Mouse (Mus musculus): ENCODE measurements around the gene Acoxl. TPM values are rescaled to one million over a fixed set of nuclear protein-coding genes. Genes with fewer than 3 reads are reported as not detected.

Acoxl gene
- polyA plus RNA-seq, 1 experiment = not detected

DNA sequence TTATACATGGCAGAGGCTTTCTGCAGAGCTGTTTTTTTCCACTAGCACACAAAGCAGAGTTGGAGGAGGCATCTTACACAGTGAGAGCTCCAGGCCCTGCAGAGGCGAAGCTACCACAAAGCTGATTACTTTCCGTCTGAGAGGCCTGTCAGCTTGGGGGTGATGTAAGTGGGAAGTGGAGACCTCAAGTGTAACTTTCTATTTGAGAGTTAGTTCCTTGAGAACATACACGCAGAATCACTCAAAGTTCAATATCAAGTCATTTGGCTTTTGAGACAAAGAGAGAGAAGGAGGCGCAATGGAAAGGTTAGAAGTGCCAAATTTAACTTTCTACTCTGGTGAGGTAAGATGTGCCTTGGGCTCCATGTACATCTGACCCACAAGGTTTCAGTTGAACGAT lies 234.3 kb downstream of the Acoxl start:
- TF ChIP-seq CTCF (IDR thresholded peaks at IDR 0.05; ENCODE audit: borderline replicate concordance, insufficient read depth, low read depth, low read length) (no peak), POLR2A (IDR thresholded peaks at IDR 0.05; ENCODE audit: borderline replicate concordance, insufficient read depth, low read length) (no peak)
- Histone ChIP-seq H3K27ac (ENCODE audit: insufficient read depth, low read length) (no peak overlapping the region), H3K4me3 (replicated peaks; ENCODE audit: insufficient read depth, low read depth, low read length) (no peak overlapping the region), H3K27me3 (ENCODE audit: control insufficient read depth, insufficient read depth, low read length) (no peaks in the 10 kb centered on the region), H3K4me1 (ENCODE audit: control insufficient read depth, insufficient read depth, low read length) (peaks cover 10% of the 10 kb centered on the region)
- DNase-seq = no peak
- WGBS = 87% methylated on average over 5 of the region's 5 CpGs

DNA sequence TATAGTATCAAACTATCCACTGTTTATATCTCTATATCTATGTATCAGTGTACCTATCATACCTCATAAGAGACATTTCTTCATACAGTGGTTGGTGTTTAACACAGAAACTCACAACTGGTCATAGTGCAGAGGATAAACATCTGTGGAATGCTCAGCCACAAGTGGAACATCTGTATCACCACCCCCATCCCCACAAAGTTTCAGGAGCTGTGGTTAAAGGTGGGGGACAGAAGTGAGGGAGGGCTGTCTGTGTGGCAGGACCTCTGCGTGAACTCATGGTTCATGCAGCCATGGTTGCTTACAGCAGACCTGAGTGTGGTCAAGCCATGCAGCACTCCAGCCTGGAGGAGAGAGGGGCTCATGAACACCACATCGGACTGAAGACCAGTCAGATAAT lies 234.9 kb downstream of the Acoxl start:
- TF ChIP-seq CTCF (IDR thresholded peaks at IDR 0.05; ENCODE audit: borderline replicate concordance, insufficient read depth, low read depth, low read length) (no peak), POLR2A (IDR thresholded peaks at IDR 0.05; ENCODE audit: borderline replicate concordance, insufficient read depth, low read length) (no peak)
- Histone ChIP-seq H3K4me3 (replicated peaks; ENCODE audit: insufficient read depth, low read depth, low read length) (no peak overlapping the region), H3K4me1 (ENCODE audit: control insufficient read depth, insufficient read depth, low read length) (peaks cover 9% of the 10 kb centered on the region), H3K27ac (ENCODE audit: insufficient read depth, low read length) (no peak overlapping the region), H3K27me3 (ENCODE audit: control insufficient read depth, insufficient read depth, low read length) (no peaks in the 10 kb centered on the region)
- DNase-seq = no peak
- WGBS = 95% methylated on average over 2 of the region's 2 CpGs

DNA sequence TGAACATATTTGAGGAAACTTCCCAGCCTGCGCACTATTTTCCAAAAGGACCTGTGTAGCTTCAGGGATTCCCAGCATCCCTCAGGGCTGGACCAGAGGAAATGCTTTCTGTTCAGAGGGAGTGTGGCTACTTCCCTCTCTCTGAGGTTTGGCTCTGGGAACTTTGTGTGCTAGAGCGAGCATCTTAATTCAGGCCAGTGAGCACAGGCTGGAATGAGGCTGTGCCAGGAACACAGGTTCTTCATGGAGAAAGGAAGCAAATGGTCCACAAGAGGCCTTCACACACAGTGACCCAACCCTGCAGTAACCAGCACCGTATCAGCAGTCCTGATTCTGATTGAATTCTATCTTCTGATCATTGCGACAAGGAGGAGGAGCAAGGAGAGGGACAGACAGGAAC lies 238.3 kb downstream of the Acoxl start:
- peak in 1 of 2 experiments; percentile 23 for DNase-seq
- WGBS = 34% methylated on average over 4 of the region's 4 CpGs
- H3K4me1 ChIP-seq (ENCODE audit: control insufficient read depth, insufficient read depth, low read length) = peaks cover 9% of the 10 kb centered on the region
- no peak overlapping the region for H3K27ac ChIP-seq (ENCODE audit: insufficient read depth, low read length)
- no peak overlapping the region for H3K4me3 ChIP-seq (replicated peaks; ENCODE audit: insufficient read depth, low read depth, low read length)
- TF ChIP-seq CTCF (IDR thresholded peaks at IDR 0.05; ENCODE audit: borderline replicate concordance, insufficient read depth, low read depth, low read length) = no peak
- no peak for TF ChIP-seq POLR2A (IDR thresholded peaks at IDR 0.05; ENCODE audit: borderline replicate concordance, insufficient read depth, low read length)
- H3K27me3 ChIP-seq (ENCODE audit: control insufficient read depth, insufficient read depth, low read length) = no peaks in the 10 kb centered on the region

DNA sequence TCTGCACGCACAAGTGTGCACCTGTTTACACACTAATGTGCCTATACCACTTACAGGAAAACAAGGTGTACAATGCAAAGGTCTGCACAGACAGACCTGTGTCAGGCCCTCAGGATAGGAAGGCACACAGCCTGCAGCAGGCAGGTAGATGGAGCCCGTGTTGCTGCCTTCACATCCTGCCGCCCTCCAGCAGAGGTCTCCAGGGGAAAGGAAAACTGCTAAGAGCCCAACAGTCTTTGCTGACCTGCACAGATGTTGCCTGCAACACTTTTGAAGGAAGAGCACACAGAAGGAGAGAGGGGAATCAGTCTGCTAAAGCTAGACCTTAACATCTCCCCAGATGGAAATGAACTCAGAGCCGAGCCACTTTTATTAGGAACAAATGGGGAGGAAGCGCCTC lies 240.2 kb downstream of the Acoxl start:
- H3K4me1 ChIP-seq (ENCODE audit: control insufficient read depth, insufficient read depth, low read length) = peaks cover 9% of the 10 kb centered on the region
- WGBS = 58% methylated on average over 5 of the region's 5 CpGs
- H3K4me3 ChIP-seq (replicated peaks; ENCODE audit: insufficient read depth, low read depth, low read length) = no peak overlapping the region
- no peak for DNase-seq
- H3K27me3 ChIP-seq (ENCODE audit: control insufficient read depth, insufficient read depth, low read length) = no peaks in the 10 kb centered on the region
- H3K27ac ChIP-seq (ENCODE audit: insufficient read depth, low read length) = no peak overlapping the region
- TF ChIP-seq POLR2A (IDR thresholded peaks at IDR 0.05; ENCODE audit: borderline replicate concordance, insufficient read depth, low read length) = no peak
- peak; percentile 11; the same call in 1 of the 2 replicates for TF ChIP-seq CTCF (IDR thresholded peaks at IDR 0.05; ENCODE audit: borderline replicate concordance, insufficient read depth, low read depth, low read length)

DNA sequence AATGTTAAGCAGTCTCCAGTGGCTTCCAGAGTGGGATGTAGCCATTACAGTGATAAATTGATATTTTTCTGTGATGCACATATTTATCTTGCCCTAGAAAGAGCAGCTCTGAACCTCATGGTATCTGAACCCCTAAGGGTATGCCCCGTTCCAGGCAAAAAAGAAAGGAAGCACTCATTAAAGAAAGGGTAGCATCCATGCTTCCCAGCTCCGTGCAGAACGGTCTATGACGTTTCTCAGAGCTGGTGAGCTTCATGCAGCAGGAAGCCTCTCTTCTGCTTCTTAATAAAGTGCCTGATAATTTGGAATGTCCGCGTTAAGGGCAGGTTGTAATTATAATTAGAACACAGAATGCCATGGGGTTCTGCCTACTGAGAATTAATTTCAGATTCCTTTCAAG lies 240.6 kb downstream of the Acoxl start:
- H3K27ac ChIP-seq (ENCODE audit: insufficient read depth, low read length) = no peak overlapping the region
- no peaks in the 10 kb centered on the region for H3K27me3 ChIP-seq (ENCODE audit: control insufficient read depth, insufficient read depth, low read length)
- H3K4me1 ChIP-seq (ENCODE audit: control insufficient read depth, insufficient read depth, low read length) = peaks cover 9% of the 10 kb centered on the region
- TF ChIP-seq CTCF (IDR thresholded peaks at IDR 0.05; ENCODE audit: borderline replicate concordance, insufficient read depth, low read depth, low read length) = no peak
- no peak for TF ChIP-seq POLR2A (IDR thresholded peaks at IDR 0.05; ENCODE audit: borderline replicate concordance, insufficient read depth, low read length)
- WGBS = 47% methylated on average over 6 of the region's 6 CpGs
- DNase-seq = no peak
- no peak overlapping the region for H3K4me3 ChIP-seq (replicated peaks; ENCODE audit: insufficient read depth, low read depth, low read length)

DNA sequence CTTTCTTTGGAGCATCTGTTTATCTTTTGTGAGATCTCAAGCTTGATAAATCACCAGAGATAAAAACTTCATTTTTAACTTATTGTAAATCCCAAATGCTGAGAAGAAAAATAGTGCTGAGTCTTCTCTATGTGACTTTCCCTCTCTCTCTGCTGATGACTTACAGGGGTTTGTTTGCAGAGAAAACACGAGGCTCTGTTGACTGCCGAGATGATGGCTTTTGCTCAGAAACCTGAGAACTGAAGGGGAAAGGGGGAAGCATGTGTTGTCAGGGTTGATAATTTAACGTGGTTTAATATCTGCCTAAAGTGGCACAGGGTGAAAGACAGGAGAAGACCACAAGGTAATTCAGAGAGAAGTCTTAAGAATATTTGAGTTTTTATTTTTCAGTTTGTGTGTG lies 245.2 kb downstream of the Acoxl start:
- Histone ChIP-seq H3K27me3 (ENCODE audit: control insufficient read depth, insufficient read depth, low read length) (no peaks in the 10 kb centered on the region), H3K4me1 (ENCODE audit: control insufficient read depth, insufficient read depth, low read length) (no peaks in the 10 kb centered on the region), H3K27ac (ENCODE audit: insufficient read depth, low read length) (no peak overlapping the region), H3K4me3 (replicated peaks; ENCODE audit: insufficient read depth, low read depth, low read length) (no peak overlapping the region)
- WGBS = 59% methylated on average over 3 of the region's 3 CpGs
- DNase-seq = no peak
- TF ChIP-seq POLR2A (IDR thresholded peaks at IDR 0.05; ENCODE audit: borderline replicate concordance, insufficient read depth, low read length) (no peak), CTCF (IDR thresholded peaks at IDR 0.05; ENCODE audit: borderline replicate concordance, insufficient read depth, low read depth, low read length) (no peak)

DNA sequence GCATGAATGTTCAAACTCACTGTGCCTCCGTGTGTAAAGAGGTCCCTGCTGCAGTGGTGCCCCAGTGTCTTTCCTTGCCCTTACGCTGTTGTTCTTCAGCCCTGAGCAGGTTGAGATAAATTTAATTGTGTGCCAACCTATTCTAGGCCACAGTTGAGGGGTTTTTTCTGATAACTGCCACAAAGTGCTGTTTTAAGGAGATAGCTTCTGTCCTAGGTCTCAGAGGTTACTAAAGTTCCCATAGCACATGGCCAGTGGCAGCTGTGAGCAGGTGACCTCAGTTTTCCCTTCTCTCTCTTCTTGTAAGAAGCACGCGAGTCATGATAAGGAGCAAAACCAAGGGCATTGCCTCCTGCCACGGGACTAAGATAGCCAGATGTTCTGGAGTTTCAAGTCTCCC lies 245.9 kb downstream of the Acoxl start:
- no peak for DNase-seq
- Histone ChIP-seq H3K27ac (ENCODE audit: insufficient read depth, low read length) (no peak overlapping the region), H3K4me3 (replicated peaks; ENCODE audit: insufficient read depth, low read depth, low read length) (no peak overlapping the region), H3K27me3 (ENCODE audit: control insufficient read depth, insufficient read depth, low read length) (no peaks in the 10 kb centered on the region), H3K4me1 (ENCODE audit: control insufficient read depth, insufficient read depth, low read length) (no peaks in the 10 kb centered on the region)
- TF ChIP-seq CTCF (IDR thresholded peaks at IDR 0.05; ENCODE audit: borderline replicate concordance, insufficient read depth, low read depth, low read length) = no peak
- no peak for TF ChIP-seq POLR2A (IDR thresholded peaks at IDR 0.05; ENCODE audit: borderline replicate concordance, insufficient read depth, low read length)
- WGBS = 89% methylated on average over 5 of the region's 5 CpGs

DNA sequence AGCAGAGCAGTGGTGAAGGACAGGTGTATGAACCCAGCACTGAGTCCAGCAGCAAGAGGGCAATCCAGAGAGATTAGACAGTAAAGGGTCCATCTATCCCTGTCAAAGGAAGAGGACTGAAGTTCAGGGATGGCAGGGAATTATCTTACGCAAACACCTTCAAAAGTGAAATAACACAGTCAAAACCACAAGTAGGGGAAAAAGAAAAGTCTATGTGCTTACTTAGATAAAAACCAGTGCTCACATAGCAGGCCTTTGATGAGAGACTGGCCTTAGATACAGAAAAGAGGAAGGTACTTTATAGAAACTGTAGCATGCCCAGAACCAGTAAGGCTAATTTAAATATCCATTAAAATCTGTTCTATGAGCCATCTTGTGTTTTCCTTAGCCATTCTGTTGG lies 246.8 kb downstream of the Acoxl start:
- Histone ChIP-seq H3K27ac (ENCODE audit: insufficient read depth, low read length) (no peak overlapping the region), H3K27me3 (ENCODE audit: control insufficient read depth, insufficient read depth, low read length) (no peaks in the 10 kb centered on the region), H3K4me3 (replicated peaks; ENCODE audit: insufficient read depth, low read depth, low read length) (no peak overlapping the region), H3K4me1 (ENCODE audit: control insufficient read depth, insufficient read depth, low read length) (no peaks in the 10 kb centered on the region)
- DNase-seq = no peak
- TF ChIP-seq POLR2A (IDR thresholded peaks at IDR 0.05; ENCODE audit: borderline replicate concordance, insufficient read depth, low read length) = no peak
- TF ChIP-seq CTCF (IDR thresholded peaks at IDR 0.05; ENCODE audit: borderline replicate concordance, insufficient read depth, low read depth, low read length) = no peak
- 100% methylated on average over 1 of the region's 1 CpGs for WGBS
